Mouse (Mus musculus): ENCODE results near the gene Olfr47. TPM values are rescaled to one million over a fixed set of nuclear protein-coding genes. Genes with fewer than 3 reads are reported as not detected.

The Olfr47 gene
- not detected in 2 replicates for polyA plus RNA-seq (2015; fragmentation: Nextera tagmentation; extraction: Ambion mirVana)

GRCm38 (mm10) chr6:43231255-43231654 lies at the start of gene Olfr47:
TSS of gene Olfr47 (plus strand) at chr6:43231529.

GRCm38 (mm10) chr6:43196781-43197180 lies 34.5 kb upstream of the Olfr47 start, which contains the start of gene Olfr435:
TSS of gene Olfr435 (plus strand) at chr6:43197146.

DNA sequence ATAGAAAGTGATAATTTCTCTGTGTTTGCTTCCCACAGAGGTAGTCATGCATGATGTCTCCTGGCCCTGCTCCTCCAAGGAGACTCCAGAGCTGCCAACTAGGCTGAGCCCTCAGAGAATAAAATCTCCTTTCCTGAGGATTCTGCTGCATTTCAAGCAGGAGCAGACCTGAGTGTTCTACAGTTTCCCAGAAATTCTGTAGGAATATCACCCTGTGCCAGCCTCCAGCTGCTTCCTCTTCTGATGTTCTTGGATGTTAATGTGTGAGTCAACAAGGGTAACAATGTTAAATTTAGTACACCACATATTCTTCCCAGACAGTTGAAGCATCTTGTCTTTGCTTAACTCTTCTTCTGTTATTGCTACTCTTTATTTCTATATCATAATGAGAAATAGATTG lies 18.5 kb upstream of the Olfr47 start, which contains the start of gene Olfr434:
TSS of gene Olfr434 (plus strand) at position 149 of the 400 bp plus-strand sequence.

GRCm38 (mm10) chr6:43265363-43266041 lies 34.2 kb downstream of the Olfr47 start, which contains the start of gene Arhgef5:
TSS of gene Arhgef5 (plus strand) at chr6:43265582.

Other genes with a start within 250 kb of the Olfr47 start
- gene Olfr441, start 125.2 kb upstream of the Olfr47 start, polyA plus RNA-seq (2015; fragmentation: Nextera tagmentation; extraction: Ambion mirVana), result not detected in 2 replicates
- gene Olfr237-ps1, start 85.0 kb upstream of the Olfr47 start, polyA plus RNA-seq (2015; fragmentation: Nextera tagmentation; extraction: Ambion mirVana), result not detected in 2 replicates
- not detected in 2 replicates for gene Olfr437, start 68.2 kb upstream of the Olfr47 start, polyA plus RNA-seq (2015; fragmentation: Nextera tagmentation; extraction: Ambion mirVana)
- gene Olfr13, start 59.4 kb upstream of the Olfr47 start, polyA plus RNA-seq (2015; fragmentation: Nextera tagmentation; extraction: Ambion mirVana), result not detected in 2 replicates
- gene Olfr435, start 34.4 kb upstream of the Olfr47 start, polyA plus RNA-seq (2015; fragmentation: Nextera tagmentation; extraction: Ambion mirVana), result not detected in 2 replicates
- not detected in 2 replicates for gene Olfr434, start 18.5 kb upstream of the Olfr47 start, polyA plus RNA-seq (2015; fragmentation: Nextera tagmentation; extraction: Ambion mirVana)
- gene Arhgef5, start 34.1 kb downstream of the Olfr47 start, polyA plus RNA-seq (2015; fragmentation: Nextera tagmentation; extraction: Ambion mirVana), result 1.6 and 2.7 TPM in 2 replicates
- not detected in 2 replicates for gene Nobox, start 78.0 kb downstream of the Olfr47 start, polyA plus RNA-seq (2015; fragmentation: Nextera tagmentation; extraction: Ambion mirVana)

Measured in neural tube, postnatal 0 days (tissue).